Mouse (Mus musculus): ENCODE data around the gene Ntrk1.

The Ntrk1 gene

GRCm38 (mm10) chr3:87749036-87749435 lies 45.9 kb downstream of the Ntrk1 start:
- peak; percentile 48 for DNase-seq

- no peak for DNase-seq
Measured at GRCm38 (mm10) chr3:87748431-87748830, 46.5 kb downstream of the Ntrk1 start, which contains the start of gene Lrrc71. Gene Lrrc71, minus strand, starts transcription at chr3:87748625.

GRCm38 (mm10) chr3:87745036-87745659 lies 49.8 kb downstream of the Ntrk1 start:
- DNase-seq, result no peak

GRCm38 (mm10) chr3:87743927-87744326 lies 51.0 kb downstream of the Ntrk1 start:
- DNase-seq, result no peak

GRCm38 (mm10) chr3:87742735-87743134 lies 52.2 kb downstream of the Ntrk1 start:
- no peak for DNase-seq

- DNase-seq, result no peak
Measured at GRCm38 (mm10) chr3:87742013-87742412, 52.9 kb downstream of the Ntrk1 start.

- no peak for DNase-seq
Measured at GRCm38 (mm10) chr3:87738906-87739305, 56.1 kb downstream of the Ntrk1 start.

- DNase-seq, result no peak
Measured at GRCm38 (mm10) chr3:87735335-87735734, 59.6 kb downstream of the Ntrk1 start.

GRCm38 (mm10) chr3:87733984-87734761 lies 60.8 kb downstream of the Ntrk1 start:
- no peak for DNase-seq

GRCm38 (mm10) chr3:87733098-87733497 lies 61.9 kb downstream of the Ntrk1 start:
- no peak for DNase-seq

GRCm38 (mm10) chr3:87728696-87729095 lies 66.3 kb downstream of the Ntrk1 start:
- DNase-seq, result no peak
